Mouse (Mus musculus): Measurements from ENCODE around the gene Tcl1b1.
"Not testable (repeated sequence)": the region's sequence is repeated elsewhere in the genome, so short reads cannot be mapped to it uniquely, and the experiment has no call there.

Tcl1b1 gene

DNA sequence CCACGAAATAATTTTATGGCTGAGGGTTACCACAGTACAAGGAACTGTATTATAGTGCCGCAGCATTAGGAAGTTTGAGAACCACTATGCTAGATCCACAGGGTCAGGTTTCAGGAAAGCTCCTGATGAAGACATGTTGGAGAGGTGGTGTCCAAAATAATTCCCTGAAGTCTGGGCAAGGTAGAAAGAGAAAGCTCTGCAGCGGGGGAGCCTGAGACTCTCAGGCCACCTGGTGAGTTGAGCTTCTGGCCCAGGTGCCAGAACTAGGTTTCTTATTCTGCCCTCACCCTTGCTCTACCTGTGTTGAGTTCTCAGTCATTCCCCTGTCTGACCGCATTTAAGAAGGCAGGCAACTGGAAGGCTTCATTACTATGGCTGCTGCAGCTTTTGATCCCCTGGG lies at the start of gene Tcl1b1:
Gene Tcl1b1 (plus strand): TSS at position 301 of the 400 bp plus-strand sequence.
- DNase-seq (ENCODE audit: low spot score in 2 of 2): no peak

- no peak for DNase-seq (ENCODE audit: low spot score in 2 of 2)
These were observed 49.7 kb upstream of the Tcl1b1 start for GRCm38 (mm10) chr12:105109812-105110211.

DNA sequence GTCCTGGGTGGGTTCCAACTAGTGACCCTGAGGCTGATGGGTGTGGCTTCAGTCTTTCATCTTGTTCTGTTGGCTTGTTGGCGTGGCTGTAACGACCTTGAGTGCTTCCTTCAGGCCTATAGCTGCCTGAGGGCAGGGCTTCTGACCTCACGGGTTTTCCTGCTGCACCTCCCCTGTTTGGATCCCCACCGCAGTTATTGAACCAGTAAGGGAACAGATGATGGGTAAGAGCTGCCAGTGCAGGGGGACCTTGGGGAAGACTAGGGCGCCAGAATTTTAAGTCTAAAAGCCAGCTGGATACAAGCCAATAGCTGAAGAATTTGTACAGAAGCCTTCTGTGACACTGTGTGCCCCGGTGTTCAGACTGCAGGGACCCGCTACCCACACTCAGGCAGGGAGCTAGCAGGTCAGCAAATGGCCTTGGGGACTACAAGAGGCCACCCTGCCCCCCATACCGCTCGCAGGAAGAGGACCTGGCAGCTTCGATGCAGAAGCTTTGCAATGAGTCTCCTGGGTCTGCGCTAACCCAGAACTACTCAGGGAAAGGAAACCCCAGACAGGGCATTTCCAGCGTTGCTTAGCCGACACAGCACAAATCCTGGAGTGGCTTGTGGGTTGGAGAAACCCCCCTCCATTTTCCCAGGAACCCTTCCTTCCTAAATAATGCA lies 47.0 kb upstream of the Tcl1b1 start:
- no peak for DNase-seq (ENCODE audit: low spot score in 2 of 2)

- DNase-seq (ENCODE audit: low spot score in 2 of 2): no peak
These were observed 42.8 kb upstream of the Tcl1b1 start for GRCm38 (mm10) chr12:105116648-105117047.

GRCm38 (mm10) chr12:105125362-105125761 lies 34.1 kb upstream of the Tcl1b1 start:
- DNase-seq (ENCODE audit: low spot score in 2 of 2): no peak

- no peak for DNase-seq (ENCODE audit: low spot score in 2 of 2)
These were observed 33.0 kb upstream of the Tcl1b1 start for GRCm38 (mm10) chr12:105126516-105126915.

DNA sequence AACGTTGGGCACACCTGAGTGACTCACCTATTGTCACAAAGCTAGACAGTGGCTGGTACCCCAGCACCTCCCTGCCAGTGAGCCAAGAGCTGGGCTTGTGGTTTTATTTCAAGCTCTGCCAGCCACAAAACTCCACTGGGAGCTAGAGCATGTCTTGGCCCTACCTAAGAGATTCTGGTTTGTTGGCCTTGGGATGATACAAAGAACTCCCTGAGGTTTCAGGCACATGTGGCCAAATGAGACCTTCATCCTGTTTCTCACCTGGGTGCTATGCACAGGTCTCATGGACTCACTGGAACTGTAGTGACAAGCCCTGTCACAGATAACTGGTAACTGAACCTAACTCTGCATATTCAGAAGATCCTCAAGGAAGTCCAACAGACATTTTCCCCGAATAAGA lies 31.9 kb upstream of the Tcl1b1 start:
- no peak for DNase-seq (ENCODE audit: low spot score in 2 of 2)

- not testable (repeated sequence) for DNase-seq (ENCODE audit: low spot score in 2 of 2)
These were observed 29.8 kb upstream of the Tcl1b1 start for GRCm38 (mm10) chr12:105129494-105130205.

- DNase-seq (ENCODE audit: low spot score in 2 of 2): not testable (repeated sequence)
These were observed 25.3 kb upstream of the Tcl1b1 start for GRCm38 (mm10) chr12:105134167-105134566.

DNA sequence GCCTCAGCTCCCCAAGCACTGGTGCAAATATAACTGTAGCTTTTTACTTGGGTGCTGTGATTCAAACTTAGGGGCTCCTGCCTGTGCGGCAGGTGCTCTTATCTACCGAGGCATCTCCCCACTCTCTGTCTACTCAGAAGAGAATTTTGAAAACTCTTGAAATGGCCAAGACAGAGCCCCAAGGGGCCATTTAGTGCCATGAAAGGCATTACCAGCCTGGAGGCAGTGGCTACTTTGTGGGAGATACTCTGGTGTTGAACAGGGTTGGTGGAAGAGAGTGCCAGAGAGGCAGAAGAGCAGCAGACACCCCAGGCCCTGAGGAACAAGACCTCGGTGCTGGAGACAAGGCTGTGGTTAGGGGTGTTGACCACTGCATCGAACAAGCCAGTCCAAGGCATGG lies 24.7 kb upstream of the Tcl1b1 start:
- DNase-seq (ENCODE audit: low spot score in 2 of 2): not testable (repeated sequence)

DNA sequence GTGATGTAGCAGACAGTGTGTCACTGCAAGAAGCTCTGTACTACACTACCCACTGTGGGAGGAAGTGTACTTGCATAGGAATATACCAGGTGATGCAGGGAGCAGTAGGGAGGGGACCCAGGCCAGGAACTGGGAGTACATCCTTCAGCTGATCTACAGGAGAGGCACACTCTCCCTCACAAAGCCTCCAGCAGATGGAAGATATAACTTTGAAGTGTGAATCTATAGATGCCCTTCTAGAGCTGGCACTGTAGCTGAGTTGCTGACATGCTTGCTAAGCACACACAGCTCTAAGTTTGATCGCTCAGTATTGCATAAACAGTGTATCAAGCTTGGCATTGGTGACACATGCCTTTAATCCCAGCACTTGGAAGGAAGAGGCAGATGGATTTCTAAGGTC lies 21.8 kb upstream of the Tcl1b1 start:
- DNase-seq (ENCODE audit: low spot score in 2 of 2): not testable (repeated sequence)

GRCm38 (mm10) chr12:105143096-105143495 lies 16.4 kb upstream of the Tcl1b1 start:
- no peak for DNase-seq (ENCODE audit: low spot score in 2 of 2)

GRCm38 (mm10) chr12:105144928-105145327 lies 14.6 kb upstream of the Tcl1b1 start:
- not testable (repeated sequence) for DNase-seq (ENCODE audit: low spot score in 2 of 2)

DNA sequence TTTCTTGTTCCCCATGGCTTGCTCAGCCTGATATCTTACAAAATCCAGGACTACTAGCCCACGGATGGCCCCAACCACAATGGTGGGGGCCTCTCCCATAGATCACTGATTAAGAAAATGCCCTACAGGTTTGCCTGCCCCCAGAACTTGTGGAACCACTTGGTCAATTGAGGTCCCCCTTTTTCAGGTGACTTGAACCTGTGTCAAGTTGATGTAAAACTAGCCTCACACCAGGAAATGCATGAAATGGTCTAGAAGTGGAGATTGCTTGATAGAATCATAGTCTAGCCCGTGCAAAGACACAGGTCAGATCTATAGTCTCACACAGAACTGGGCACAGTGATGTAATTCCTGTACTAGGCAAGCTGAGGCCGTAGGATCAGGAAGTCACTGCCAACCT lies 13.8 kb upstream of the Tcl1b1 start, which contains the start of gene Tcl1b2:
Gene Tcl1b2 (plus strand): TSS at position 301 of the 400 bp plus-strand sequence.
- DNase-seq (ENCODE audit: low spot score in 2 of 2): no peak

GRCm38 (mm10) chr12:105155286-105155685 lies 4.2 kb upstream of the Tcl1b1 start:
- DNase-seq (ENCODE audit: low spot score in 2 of 2): not testable (repeated sequence)

DNA sequence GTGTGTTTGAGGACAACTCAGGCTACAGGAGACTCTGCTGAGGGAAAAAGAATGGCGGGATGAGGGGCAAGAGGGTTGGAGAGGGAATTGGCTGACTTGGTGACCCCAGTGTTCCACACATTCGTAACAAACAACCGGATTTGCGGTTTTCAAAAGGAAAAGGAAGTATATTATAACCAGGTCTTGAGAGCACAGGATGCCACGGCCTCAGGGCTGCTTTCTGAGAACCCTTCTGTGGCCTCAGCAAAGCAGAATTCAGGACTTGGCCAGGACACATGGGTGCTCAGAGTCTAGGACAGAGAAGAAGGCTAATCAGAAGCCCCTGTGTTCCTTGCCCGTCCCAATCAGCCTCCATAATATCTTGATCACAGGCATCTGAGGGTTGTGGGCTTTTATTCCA lies 648 bp upstream of the Tcl1b1 start:
- DNase-seq (ENCODE audit: low spot score in 2 of 2): no peak

DNA sequence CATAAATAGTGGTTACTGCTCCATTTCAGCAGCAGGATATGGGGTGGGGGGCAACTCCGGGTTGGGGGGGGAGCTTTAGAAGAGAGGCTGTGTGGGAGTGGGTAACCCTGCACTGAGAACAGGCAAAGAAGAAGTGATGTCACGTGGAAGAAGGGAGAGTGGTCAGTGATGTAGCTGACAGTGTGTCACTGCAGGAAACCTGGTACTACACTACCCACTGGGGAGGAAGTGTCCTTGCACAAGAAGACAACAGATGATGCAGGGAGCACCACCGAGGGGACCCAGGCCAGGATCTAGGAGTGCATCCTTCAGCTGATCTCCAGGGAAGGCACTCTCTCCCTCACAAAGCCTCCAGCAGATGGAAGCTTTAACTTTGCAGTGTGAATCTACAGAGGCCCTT lies 7.2 kb downstream of the Tcl1b1 start:
- DNase-seq (ENCODE audit: low spot score in 2 of 2): no peak

GRCm38 (mm10) chr12:105173366-105173765 lies 13.9 kb downstream of the Tcl1b1 start:
- no peak for DNase-seq (ENCODE audit: low spot score in 2 of 2)

- peak in 1 of 2 experiments; percentile 33 for DNase-seq (ENCODE audit: low spot score in 2 of 2)
These were observed 14.8 kb downstream of the Tcl1b1 start for GRCm38 (mm10) chr12:105174318-105174717.

- DNase-seq (ENCODE audit: low spot score in 2 of 2): not testable (repeated sequence)
These were observed 16.6 kb downstream of the Tcl1b1 start, which contains the start of gene Tcl1b5 for GRCm38 (mm10) chr12:105176044-105176443. Tcl1b5 (plus strand) TSS chr12:105176344.

GRCm38 (mm10) chr12:105181040-105181644 lies 21.7 kb downstream of the Tcl1b1 start:
- DNase-seq (ENCODE audit: low spot score in 2 of 2): not testable (repeated sequence)

DNA sequence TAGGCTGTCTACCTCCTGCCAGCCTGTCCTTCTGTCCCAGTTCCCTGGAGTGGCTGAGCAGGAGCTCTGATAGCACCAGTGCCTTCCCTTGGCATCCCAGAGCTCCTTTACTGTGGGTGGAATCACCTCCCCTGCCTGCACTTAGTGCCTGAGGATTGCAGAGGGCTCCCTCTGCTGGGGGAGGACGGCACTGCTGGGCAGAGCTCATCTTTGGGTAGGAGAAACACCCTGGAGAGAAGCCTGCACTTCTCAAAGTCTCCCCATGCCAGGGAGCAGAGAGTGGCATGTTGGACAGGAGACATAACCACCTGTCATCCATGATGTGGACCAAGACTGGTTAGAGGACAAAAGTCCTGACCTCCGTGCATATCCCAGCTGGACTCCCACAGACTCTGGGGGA lies 29.5 kb downstream of the Tcl1b1 start:
- not testable (repeated sequence) for DNase-seq (ENCODE audit: low spot score in 2 of 2)

DNA sequence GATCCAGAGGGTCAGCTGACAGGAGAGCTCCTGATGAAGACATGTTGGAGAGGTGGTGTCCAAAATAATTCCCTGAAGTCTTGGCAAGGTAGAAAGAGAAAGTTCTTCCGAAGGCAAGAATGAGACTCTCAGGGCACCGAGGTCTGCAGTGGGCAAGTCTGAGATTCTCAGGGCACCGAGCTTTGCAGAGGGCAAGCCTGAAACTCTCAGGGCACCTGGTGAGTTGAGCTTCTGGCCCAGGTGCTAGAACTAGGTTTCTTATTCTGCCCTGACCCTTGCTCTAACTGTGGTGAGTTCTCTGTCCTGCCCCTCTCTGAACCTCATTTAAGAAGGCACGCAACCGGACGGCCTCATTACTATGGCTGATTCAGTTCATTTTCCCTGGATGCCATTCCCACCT lies 31.3 kb downstream of the Tcl1b1 start, which contains the start of gene Tcl1b3:
Gene Tcl1b3 (plus strand): TSS at position 301 of the 400 bp plus-strand sequence.
- not testable (repeated sequence) for DNase-seq (ENCODE audit: low spot score in 2 of 2)
